Mouse (Mus musculus) midbrain, embryonic 14.5 days (tissue): ENCODE measurements around the gene Gm44805. TPM values are rescaled to one million over a fixed set of nuclear protein-coding genes. Genes with fewer than 3 reads are reported as not detected.

ENCODE experiments used
- ATAC-seq: fragments of 200-750 bp; cut with Nextera tagmentation; 2 replicates; pipeline ENCODE4 v1.8.0; 2017; ENCODE audit warnings: moderate number of reproducible peaks, moderate library complexity; ENCODE audit not compliant: low FRiP score, low TSS enrichment
- DNase-seq: peaks from one replicate; pipeline ENCODE4 v3.0.0-alpha.2; 2015
- H3K27ac ChIP-seq: fragments of 300-500 bp; sonication (generic); replicated peaks from 2 replicates; pipeline ENCODE4 v1.5.1; 2014; ENCODE audit warnings: mild to moderate bottlenecking, low read depth, low read length, moderate library complexity
- H3K27me3 ChIP-seq: fragments of 300-500 bp; sonication (generic); 2 replicates; pipeline ENCODE4 v1.6.1; 2014; ENCODE audit warnings: low read length, control low read depth, mixed read lengths; ENCODE audit not compliant: control insufficient read depth, insufficient read depth
- H3K36me3 ChIP-seq: fragments of 300-500 bp; sonication (generic); 2 replicates; pipeline ENCODE4 v1.6.1; 2014; ENCODE audit warnings: low read length, control low read depth; ENCODE audit not compliant: control insufficient read depth, insufficient read depth
- H3K4me1 ChIP-seq: fragments of 300-500 bp; sonication (generic); 2 replicates; pipeline ENCODE4 v1.6.1; 2014; ENCODE audit warnings: mild to moderate bottlenecking, antibody characterized with exemption, low read length, control low read depth; ENCODE audit not compliant: control insufficient read depth, insufficient read depth
- H3K4me2 ChIP-seq: fragments of 300-500 bp; sonication (generic); 2 replicates; pipeline ENCODE4 v1.6.1; 2014; ENCODE audit warnings: mild to moderate bottlenecking, low read length, moderate library complexity
- H3K4me3 ChIP-seq: fragments of 300-500 bp; sonication (generic); replicated peaks from 2 replicates; pipeline ENCODE4 v1.5.1; 2014; ENCODE audit warnings: low read depth, low read length
- H3K9ac ChIP-seq: fragments of 300-500 bp; sonication (generic); replicated peaks from 2 replicates; pipeline ENCODE4 v1.6.1; 2014; ENCODE audit warnings: mild to moderate bottlenecking, low read length, moderate library complexity
- H3K9me3 ChIP-seq: fragments of 300-500 bp; sonication (generic); 2 replicates; pipeline ENCODE4 v1.6.1; 2016; ENCODE audit warnings: low read length, control low read depth, mixed read lengths; ENCODE audit not compliant: control insufficient read depth
- WGBS: fragments of 180-500 bp; shearing (Covaris S2); extraction: QIAGEN DNeasy Blood & Tissue Kit; methylation state at CpG from one replicate; pipeline ENCODE4 v1.1.7; 2014; 5-methylcytosine and 5-hydroxymethylcytosine counted together
- polyA plus RNA-seq: library from polyadenylated mRNA; unstranded; fragments of >200 nt; fragmentation: Nextera tagmentation; extraction: Ambion mirVana; gene quantifications from 2 replicates; pipeline ENCODE4 v1.2.1, GENCODE M21; 2014

The Gm44805 gene
- polyA plus RNA-seq: not detected in 2 replicates

GRCm38 (mm10) chr7:19681202-19681694 is at the start of gene Gm44805, which contains the start of gene Apoc4:
Gm44805 (minus strand) TSS chr7:19681423.
Apoc4 (minus strand) TSS chr7:19681479.
- no peak for ATAC-seq

GRCm38 (mm10) chr7:19726541-19726940 is 45.3 kb upstream of the Gm44805 start:
- H3K9me3 ChIP-seq: no peaks in the 10 kb centered on the region
- H3K4me1 ChIP-seq: no peaks in the 10 kb centered on the region
- H3K27me3 ChIP-seq: no peaks in the 10 kb centered on the region
- no peak overlapping the region for H3K9ac ChIP-seq
- 96% methylated on average over 4 of the region's 4 CpGs for WGBS
- no peak overlapping the region for H3K4me3 ChIP-seq
- H3K27ac ChIP-seq: no peak overlapping the region
- no peak overlapping the region for H3K4me2 ChIP-seq
- DNase-seq (no peak), ATAC-seq (no peak)
- H3K36me3 ChIP-seq: peaks cover 88% of the 10 kb centered on the region

More at GRCm38 (mm10) chr7:19681202-19681694, at the start of gene Gm44805, which contains the start of gene Apoc4:
- H3K9me3 ChIP-seq: no peaks in the 10 kb centered on the region
- no peak within 1 kb of the TSS for H3K9ac ChIP-seq
- no peak within 1 kb of the TSS for H3K4me3 ChIP-seq
- 65% methylated on average over 8 of the region's 8 CpGs for WGBS
- no peaks in the 10 kb centered on the region for H3K4me1 ChIP-seq
- no peak within 1 kb of the TSS for H3K27ac ChIP-seq
- no peak within 1 kb of the TSS for H3K4me2 ChIP-seq
- H3K27me3 ChIP-seq: no peaks in the 10 kb centered on the region
- H3K36me3 ChIP-seq: no peaks in the 10 kb centered on the region
- DNase-seq: no peak

DNA sequence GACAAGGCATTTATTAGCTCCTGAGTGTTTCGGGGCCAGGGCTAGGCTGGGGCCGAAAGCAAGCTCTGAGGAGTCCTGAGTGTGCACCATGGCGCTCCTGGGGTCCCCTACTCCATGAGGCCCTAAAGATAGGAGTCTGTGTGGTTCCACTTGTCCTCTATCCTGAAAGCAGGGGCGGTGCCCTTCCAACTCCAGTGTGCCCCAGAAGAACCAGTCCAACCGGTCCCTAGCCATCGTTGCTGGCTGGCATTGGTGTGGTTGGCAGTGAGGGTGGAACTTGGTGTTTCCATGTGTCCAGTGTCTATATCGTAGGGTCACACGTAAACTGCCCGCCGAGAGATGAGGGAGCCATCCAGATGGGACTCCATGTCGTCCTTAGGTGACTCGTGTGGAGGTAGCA is 42.9 kb upstream of the Gm44805 start:
- ATAC-seq: no peak
- Histone ChIP-seq H3K27me3 (no peaks in the 10 kb centered on the region), H3K4me2 (no peak overlapping the region), H3K9me3 (peaks cover 6% of the 10 kb centered on the region; the same call in 1 of the 2 replicates), H3K27ac (no peak overlapping the region), H3K36me3 (peaks cover 67% of the 10 kb centered on the region), H3K9ac (no peak overlapping the region), H3K4me1 (no peaks in the 10 kb centered on the region), H3K4me3 (no peak overlapping the region)
- no peak for DNase-seq
- 94% methylated on average over 12 of the region's 12 CpGs for WGBS

DNA sequence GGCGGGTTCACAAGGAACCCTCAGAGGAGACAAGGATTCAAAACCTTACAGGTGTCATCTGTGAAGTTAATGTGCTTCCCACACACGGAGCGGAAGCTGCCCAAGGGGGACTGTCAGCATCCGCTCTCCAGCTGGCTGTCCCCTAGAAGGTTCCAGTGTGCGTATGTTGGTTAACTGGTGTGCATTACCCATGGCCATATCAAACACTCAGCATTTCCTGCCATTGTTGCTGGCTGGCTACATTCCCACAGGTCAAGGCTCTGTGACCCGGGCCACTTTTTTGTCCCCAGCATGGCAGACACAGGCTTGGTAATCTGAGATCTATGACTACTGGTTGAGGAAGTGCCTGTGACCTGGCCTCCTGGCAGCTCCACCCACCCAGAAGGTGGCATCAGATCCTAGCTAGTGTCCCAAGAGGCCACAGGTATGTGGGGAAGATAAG is 41.6 kb upstream of the Gm44805 start:
- H3K36me3 ChIP-seq: peaks cover 53% of the 10 kb centered on the region
- no peak for DNase-seq

DNA sequence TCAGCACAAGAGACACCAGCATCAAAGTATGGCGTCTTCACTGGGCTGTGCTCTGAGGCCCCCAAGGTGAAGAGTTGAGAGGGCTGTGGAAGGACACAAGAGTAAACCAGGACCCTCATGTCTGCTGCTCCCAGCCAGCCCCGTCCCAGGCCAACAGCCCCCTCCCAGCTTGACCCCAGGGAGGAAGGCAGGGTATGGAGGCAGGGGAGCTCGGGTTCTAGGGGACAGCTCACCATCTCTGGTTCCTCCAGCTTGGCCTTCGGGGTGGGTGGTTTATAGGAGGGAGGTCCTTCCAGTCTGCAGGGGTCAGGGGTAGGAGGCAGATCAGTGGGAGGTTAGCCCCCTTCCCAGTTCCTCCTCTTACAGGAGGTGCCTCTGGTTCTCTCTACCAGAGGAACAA is 38.0 kb upstream of the Gm44805 start:
- Histone ChIP-seq H3K4me1 (peaks cover 11% of the 10 kb centered on the region), H3K4me2 (no peak overlapping the region), H3K27ac (no peak overlapping the region), H3K4me3 (no peak overlapping the region), H3K9me3 (peaks cover 6% of the 10 kb centered on the region; the same call in 1 of the 2 replicates), H3K36me3 (peaks cover 20% of the 10 kb centered on the region), H3K9ac (no peak overlapping the region), H3K27me3 (no peaks in the 10 kb centered on the region)
- ATAC-seq: no peak
- WGBS: 95% methylated on average over 4 of the region's 4 CpGs
- no peak for DNase-seq

More for the DNA sequence above, 41.6 kb upstream of the Gm44805 start:
- Histone ChIP-seq H3K9ac (no peak overlapping the region), H3K4me1 (no peaks in the 10 kb centered on the region), H3K9me3 (peaks cover 6% of the 10 kb centered on the region; the same call in 1 of the 2 replicates), H3K4me2 (no peak overlapping the region), H3K27me3 (no peaks in the 10 kb centered on the region), H3K4me3 (no peak overlapping the region), H3K27ac (no peak overlapping the region)
- WGBS: 93% methylated on average over 6 of the region's 6 CpGs
- ATAC-seq: no peak

- no peak for ATAC-seq
- H3K9ac ChIP-seq: no peak overlapping the region
- H3K9me3 ChIP-seq: peaks cover 6% of the 10 kb centered on the region; the same call in 1 of the 2 replicates
- no peaks in the 10 kb centered on the region for H3K27me3 ChIP-seq
- H3K27ac ChIP-seq: no peak overlapping the region
- no peak for DNase-seq
- H3K36me3 ChIP-seq: peaks cover 12% of the 10 kb centered on the region
- peaks cover 15% of the 10 kb centered on the region for H3K4me1 ChIP-seq
- 96% methylated on average over 5 of the region's 5 CpGs for WGBS
- no peak overlapping the region for H3K4me2 ChIP-seq
- no peak overlapping the region for H3K4me3 ChIP-seq
Observed at GRCm38 (mm10) chr7:19718297-19718952, 37.2 kb upstream of the Gm44805 start.

- Histone ChIP-seq H3K27me3 (no peaks in the 10 kb centered on the region), H3K4me3 (no peak overlapping the region), H3K27ac (no peak overlapping the region), H3K4me1 (peaks cover 15% of the 10 kb centered on the region), H3K4me2 (no peak overlapping the region), H3K36me3 (peaks cover 10% of the 10 kb centered on the region; the same call in 1 of the 2 replicates), H3K9me3 (peaks cover 6% of the 10 kb centered on the region; the same call in 1 of the 2 replicates), H3K9ac (no peak overlapping the region)
- WGBS: 90% methylated on average over 4 of the region's 4 CpGs
- ATAC-seq (no peak), DNase-seq (no peak)
Observed at GRCm38 (mm10) chr7:19717346-19717745, 36.1 kb upstream of the Gm44805 start.

GRCm38 (mm10) chr7:19716822-19717221 is 35.6 kb upstream of the Gm44805 start:
- Histone ChIP-seq H3K27ac (peak overlapping the region; percentile 91), H3K4me3 (peak overlapping the region; percentile 40; the same call in 1 of the 2 replicates), H3K9me3 (peaks cover 6% of the 10 kb centered on the region; the same call in 1 of the 2 replicates), H3K27me3 (no peaks in the 10 kb centered on the region), H3K9ac (peak overlapping the region; percentile 46; the same call in 1 of the 2 replicates), H3K4me2 (peak overlapping the region; percentile 67), H3K36me3 (peaks cover 15% of the 10 kb centered on the region), H3K4me1 (peaks cover 15% of the 10 kb centered on the region)
- WGBS: 93% methylated on average over 2 of the region's 2 CpGs
- DNase-seq (no peak), ATAC-seq (no peak)
